Mouse (Mus musculus): ENCODE data around the gene Tbr1.
A peak's percentile ranks its signal among the peaks of the same experiment; 100 is the strongest.

Gene Tbr1

DNA sequence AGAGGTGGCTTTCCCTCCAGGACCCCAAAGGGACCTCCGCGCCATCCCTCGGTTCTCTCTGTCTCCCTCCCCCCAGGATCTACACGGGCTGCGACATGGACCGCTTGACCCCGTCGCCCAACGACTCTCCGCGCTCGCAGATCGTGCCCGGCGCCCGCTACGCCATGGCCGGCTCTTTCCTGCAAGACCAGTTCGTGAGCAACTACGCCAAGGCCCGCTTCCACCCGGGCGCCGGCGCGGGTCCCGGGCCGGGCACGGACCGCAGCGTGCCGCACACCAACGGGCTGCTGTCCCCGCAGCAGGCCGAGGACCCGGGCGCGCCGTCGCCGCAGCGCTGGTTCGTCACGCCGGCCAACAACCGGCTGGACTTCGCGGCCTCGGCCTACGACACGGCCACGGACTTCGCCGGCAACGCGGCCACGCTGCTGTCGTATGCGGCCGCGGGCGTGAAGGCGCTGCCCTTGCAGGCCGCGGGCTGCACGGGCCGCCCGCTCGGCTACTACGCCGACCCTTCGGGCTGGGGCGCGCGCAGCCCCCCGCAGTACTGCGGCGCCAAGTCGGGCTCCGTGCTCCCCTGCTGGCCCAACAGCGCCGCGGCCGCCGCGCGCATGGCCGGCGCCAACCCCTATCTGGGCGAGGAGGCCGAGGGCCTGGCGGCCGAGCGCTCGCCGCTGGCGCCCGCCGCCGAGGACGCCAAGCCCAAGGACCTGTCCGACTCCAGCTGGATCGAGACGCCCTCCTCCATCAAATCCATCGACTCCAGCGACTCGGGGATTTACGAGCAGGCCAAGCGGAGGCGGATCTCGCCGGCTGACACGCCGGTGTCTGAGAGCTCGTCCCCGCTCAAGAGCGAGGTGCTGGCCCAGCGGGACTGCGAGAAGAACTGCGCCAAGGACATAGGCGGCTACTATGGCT is 9.0 kb downstream of the Tbr1 start:
- peak; percentile 10 to 49 for DNase-seq

DNA sequence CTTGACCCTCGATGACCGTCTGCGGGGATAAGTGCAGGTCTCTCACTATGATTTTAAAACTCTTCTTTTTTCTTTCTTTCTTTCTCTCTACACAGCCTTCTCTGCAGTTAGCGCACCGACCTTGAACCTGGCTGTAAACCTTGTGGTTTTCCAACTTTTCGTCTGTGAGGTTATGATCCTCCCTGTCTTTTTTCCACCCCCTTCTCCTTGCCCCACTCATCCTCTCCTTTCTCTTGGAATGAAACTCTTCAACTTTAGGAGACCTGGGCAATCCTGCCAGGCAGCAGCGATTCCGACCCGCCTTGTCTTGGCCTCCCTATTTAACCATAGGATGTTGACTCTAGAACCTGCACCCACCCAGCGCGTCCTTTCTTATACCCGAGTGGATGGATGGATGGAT is 9.8 kb downstream of the Tbr1 start:
- DNase-seq = no peak

DNA sequence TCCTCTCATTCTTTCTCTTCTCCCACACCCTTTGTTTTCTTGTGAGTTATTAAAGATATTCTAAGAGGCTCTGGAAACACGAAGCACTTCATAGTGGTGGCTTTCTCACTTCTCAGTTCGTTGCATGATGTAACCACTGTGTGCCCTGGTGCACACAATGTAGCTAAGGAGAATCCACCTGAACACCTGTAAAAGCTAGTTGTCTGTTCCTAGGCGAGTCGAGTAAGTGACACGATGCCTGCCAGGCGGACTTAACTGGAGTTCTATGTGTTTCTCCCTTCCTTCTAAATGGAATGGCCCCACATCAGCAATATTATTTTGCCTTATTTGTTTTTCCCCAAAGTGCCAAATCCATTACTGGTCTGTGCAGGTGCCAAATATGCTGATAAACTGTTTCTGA is 10.4 kb downstream of the Tbr1 start:
- no peak for DNase-seq

DNA sequence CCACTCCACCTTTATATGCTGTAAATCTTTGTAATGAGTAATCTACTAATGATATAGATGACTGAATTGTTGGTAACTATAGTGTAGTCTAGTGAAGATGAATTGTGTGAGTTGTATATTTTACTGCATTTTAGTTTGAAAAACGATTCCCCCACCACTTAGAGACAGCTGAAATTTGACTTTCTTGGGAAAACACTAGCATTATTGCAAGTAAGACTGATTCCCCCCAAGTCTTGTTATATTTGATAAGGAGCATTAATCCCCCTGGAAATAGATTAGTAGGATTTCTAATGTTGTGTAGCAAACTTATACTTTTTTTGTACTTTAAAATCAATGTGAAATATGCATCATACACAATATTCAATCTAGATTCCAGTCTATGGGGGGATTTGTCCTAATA is 10.8 kb downstream of the Tbr1 start:
- no peak for DNase-seq

DNA sequence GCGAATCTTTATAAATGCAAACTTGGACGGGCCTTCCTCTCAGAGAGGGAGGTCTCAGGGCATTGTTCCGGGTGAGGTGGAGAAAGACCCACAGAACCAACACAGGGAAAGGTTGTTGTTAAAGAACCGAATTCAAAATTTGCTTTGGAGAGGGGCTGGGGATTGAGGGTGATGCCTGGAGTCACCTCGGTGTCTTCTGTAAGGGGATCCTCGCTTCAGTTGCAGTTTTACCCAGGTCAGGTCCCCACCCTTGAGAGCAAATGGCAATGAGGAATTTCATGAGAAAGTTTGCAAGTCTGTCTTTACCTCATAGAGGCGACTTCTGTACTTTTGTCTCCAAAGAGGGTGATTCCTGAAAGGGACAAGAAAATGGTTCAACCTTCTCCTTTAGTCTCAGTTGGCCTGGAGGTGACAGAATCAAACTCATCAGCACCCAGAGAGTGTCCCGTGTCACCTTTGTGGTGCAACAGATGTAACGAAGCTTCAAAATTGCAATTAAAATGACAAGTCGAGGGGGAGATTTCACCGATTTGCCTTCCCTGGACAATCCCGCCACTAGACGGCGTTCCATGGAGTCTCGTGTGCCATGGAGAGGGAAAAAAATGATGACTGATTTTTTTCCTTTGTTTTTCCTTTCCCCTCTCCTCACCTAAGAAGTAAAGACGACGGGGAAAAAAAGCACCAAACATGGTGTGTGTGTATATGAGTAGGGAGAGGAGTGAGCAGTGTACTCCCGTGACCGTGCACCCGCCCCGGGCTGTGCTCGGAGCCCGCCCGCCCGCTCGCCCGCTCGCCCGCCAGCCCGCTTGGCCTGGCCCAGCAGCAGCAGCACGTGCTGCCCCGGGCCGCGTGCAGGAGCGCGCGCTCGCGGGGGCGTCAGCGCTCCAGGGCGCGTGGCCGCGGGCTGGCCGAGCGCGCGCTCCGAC is 12.1 kb downstream of the Tbr1 start:
- peak; percentile 29 to 52 for DNase-seq

DNA sequence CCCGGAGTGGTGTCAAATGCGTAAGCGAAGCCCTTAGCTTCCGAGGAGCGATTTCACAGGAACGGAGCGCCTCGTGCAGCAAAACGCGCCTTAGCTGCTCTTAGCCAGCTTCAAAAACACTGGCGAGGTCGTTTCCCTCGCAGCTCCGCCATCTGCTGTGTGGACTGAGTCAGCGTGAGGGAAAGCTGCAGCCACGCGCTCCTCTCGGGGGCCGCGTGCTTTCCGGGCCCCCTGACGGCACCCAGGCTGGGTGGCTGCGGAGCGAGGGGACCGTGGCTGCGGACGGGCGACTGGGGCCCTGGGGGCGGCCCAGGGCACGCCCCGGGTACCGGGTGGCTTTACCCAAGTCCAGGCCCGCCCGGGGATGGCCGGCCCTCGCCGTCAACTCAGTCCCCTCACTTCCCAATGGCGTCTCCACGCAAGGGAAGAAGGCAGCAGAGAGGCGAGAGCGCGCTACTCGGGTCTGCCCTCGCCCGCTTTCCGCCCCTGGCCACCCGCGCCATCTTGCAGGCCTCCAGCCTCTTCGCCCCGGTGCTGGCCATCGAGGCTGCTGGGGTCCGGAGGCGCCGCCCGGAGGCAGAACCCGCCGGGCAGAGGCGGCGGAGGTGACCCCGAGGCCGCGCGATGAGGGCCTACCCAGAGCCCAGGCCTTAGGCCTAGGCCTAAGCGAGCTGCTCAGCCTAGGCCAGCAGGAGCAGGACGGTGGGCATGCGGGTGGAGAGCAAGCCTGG is 13.0 kb downstream of the Tbr1 start:
- peak; percentile 16 to 28 for DNase-seq

DNA sequence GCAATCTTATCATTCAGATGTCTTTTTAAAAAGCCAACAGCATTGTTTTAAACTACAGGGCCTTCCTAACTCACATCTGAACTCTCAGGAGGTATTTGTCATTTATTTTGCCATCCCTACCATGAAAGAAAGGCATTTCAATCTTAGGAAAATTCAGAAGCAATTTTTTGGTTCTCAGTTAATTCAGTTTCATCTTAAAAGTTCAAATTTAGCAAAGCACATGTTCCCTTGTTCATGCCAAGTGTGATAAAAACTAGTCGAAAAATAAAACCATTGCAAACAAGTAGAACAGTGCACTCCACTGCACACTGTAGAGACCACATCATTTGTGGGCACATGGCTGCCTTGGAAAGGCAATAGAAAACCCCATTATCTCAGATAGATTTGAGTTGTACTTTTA is 15.5 kb downstream of the Tbr1 start:
- no peak for DNase-seq

DNA sequence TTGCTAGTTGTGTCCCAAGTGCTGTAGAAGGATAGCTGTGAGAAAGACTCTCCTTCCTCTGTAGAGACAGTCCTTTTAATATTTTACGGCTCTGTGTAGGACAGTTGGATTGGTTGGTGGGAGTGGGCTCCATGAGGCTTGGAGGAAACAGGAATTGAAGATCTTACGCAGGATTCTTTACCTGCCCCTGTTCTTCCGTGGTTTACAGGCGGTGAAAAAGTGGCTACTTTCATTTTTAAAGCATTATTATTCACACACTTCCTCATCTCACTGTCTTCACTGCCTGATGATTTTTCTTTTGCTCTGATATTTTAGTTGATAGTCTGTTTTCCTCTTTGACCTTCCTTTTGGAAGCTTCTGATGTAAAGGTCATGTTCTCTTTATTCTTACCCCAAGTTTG is 17.5 kb downstream of the Tbr1 start:
- DNase-seq = no peak

DNA sequence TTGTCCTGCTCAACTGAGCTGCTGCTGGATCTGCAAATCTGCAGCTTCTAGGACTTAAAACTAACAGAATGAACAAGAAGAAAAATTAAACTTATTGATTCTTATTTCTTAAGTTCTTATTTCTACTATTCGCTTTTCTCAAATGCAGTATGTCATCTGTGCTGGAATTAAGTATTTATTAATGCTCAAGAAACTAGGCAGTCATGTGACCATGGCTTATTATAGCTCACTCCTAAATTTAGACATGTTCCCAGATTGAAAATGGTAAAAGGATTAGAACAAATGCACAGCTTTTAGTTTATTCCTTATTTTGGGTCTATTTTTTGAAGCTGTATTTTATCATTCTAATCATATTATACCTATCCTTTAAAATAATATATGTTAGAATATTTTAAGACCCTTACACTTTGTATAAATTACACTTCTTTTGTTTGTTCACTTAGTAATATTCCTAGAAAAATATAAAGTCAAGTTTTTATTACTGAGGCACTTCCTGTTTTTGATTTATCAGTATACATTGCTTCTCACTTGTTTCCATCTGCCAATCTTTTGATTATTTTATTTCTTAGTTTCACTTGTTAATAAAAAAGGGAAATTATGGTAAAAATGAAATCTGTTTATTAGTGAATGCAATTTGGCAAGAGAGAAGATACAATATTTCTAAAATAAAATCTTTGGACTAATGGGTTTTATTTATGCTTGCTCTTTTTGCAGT is 20.9 kb downstream of the Tbr1 start:
- DNase-seq = no peak

DNA sequence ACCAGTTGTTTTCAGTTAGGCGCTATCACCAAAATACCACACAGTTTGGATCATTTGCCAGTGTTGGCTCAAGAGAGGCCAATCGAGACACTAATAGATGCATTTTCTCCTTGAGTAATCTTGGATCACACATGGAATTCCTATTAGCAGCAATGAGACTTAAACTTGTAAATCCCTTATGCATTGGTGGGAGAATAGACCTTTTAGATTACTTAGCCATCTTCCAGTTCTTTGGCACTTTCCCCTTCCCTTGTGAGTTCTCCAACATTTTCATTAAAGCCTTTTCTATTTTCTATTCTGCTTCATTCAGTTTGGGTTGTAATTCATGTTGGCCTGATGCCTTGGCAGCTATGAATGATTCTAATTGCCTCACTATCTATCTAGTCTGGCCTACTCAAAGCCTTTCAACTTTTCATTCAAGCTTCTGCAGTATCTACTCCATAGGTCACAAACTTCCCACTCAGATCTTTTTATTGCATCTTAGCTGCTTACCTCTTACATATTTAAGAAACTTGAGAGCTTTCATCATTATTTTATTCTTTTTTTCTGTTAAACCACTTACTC is 34.6 kb downstream of the Tbr1 start:
- DNase-seq = no peak

Measured in cerebellum, adult 18-20 months (tissue).